Mouse (Mus musculus) lung, embryonic 14.5 days (tissue): ENCODE measurements around the gene Cdc7. TPM values are rescaled to one million over a fixed set of nuclear protein-coding genes. Genes with fewer than 3 reads are reported as not detected.

Source experiments
- ATAC-seq: fragments of 200-750 bp; cut with Nextera tagmentation; 2 replicates; pipeline ENCODE4 v1.8.0; 2017; ENCODE audit warnings: mild to moderate bottlenecking, moderate TSS enrichment, moderate library complexity; ENCODE audit not compliant: insufficient read depth
- DNase-seq: peaks from one replicate; pipeline ENCODE4 v3.0.0-alpha.2; 2015
- H3K27ac ChIP-seq: fragments of 300-500 bp; sonication (generic); 2 replicates; pipeline ENCODE4 v1.5.1; 2014; ENCODE audit warnings: low read depth, mild to moderate bottlenecking, moderate library complexity
- H3K27me3 ChIP-seq: fragments of 300-500 bp; sonication (generic); 2 replicates; pipeline ENCODE4 v1.6.1; 2014; ENCODE audit warnings: low read length, control low read depth; ENCODE audit not compliant: insufficient read depth
- H3K36me3 ChIP-seq: fragments of 300-500 bp; sonication (generic); 2 replicates; pipeline ENCODE4 v1.6.1; 2014; ENCODE audit warnings: control low read depth; ENCODE audit not compliant: insufficient read depth
- H3K4me1 ChIP-seq: fragments of 300-500 bp; sonication (generic); 2 replicates; pipeline ENCODE4 v1.6.1; 2014; ENCODE audit warnings: antibody characterized with exemption, control low read depth; ENCODE audit not compliant: insufficient read depth
- H3K4me2 ChIP-seq: fragments of 300-500 bp; sonication (generic); 2 replicates; pipeline ENCODE4 v1.6.1; 2014; ENCODE audit warnings: mild to moderate bottlenecking
- H3K4me3 ChIP-seq: fragments of 300-500 bp; sonication (generic); 2 replicates; pipeline ENCODE4 v1.5.1; 2014; ENCODE audit warnings: low read depth, low read length
- H3K9ac ChIP-seq: fragments of 300-500 bp; sonication (generic); 2 replicates; pipeline ENCODE4 v1.6.1; 2014
- H3K9me3 ChIP-seq: fragments of 300-500 bp; sonication (generic); 2 replicates; pipeline ENCODE4 v1.6.1; 2016; ENCODE audit warnings: low read depth, low read length, control low read depth
- CTCF ChIP-seq: IDR thresholded peaks from 2 replicates; pipeline ENCODE4 v1.5.1; 2016; ENCODE audit warnings: antibody characterized with exemption, low read depth
- WGBS: fragments of 180-500 bp; shearing (Covaris S2); extraction: QIAGEN DNeasy Blood & Tissue Kit; methylation state at CpG from one replicate; pipeline ENCODE4 v1.1.7; 2014; 5-methylcytosine and 5-hydroxymethylcytosine counted together
- polyA plus RNA-seq: library from polyadenylated mRNA; unstranded; fragments of >200 nt; fragmentation: Nextera tagmentation; extraction: Ambion mirVana; gene quantifications from 2 replicates; pipeline ENCODE4 v1.2.1, GENCODE M21; 2014

Gene Cdc7
- polyA plus RNA-seq, 1 experiment from 2014 or later = 56.6 TPM

DNA sequence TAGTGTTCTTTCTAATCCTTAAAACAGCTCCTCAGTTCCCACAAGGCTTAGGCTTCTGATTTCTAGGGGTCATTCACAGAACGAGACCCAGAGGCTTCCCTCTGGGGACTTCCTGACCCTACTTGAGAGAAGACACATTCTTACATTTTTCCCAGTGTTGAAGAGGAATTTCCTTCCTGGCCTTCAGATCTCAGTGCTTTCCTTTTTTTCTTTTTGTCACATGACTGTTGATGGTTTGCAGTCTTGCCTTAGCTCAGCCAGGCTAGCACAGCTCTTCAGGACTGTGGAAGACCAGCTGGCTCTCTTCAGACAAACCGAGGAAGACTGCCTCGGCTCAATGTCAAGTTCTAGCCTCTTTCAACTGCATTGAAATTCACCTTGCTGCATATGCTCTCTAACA is 7.7 kb upstream of the Cdc7 start:
- Histone ChIP-seq H3K4me2 (no peak overlapping the region), H3K27me3 (no peaks in the 10 kb centered on the region), H3K4me3 (no peak overlapping the region), H3K36me3 (no peaks in the 10 kb centered on the region), H3K4me1 (peaks cover 3% of the 10 kb centered on the region; the same call in 1 of the 2 replicates), H3K9me3 (no peaks in the 10 kb centered on the region), H3K9ac (no peak overlapping the region), H3K27ac (no peak overlapping the region; the same call in 1 of the 2 replicates)
- peak; percentile 68 for ATAC-seq
- WGBS = 30% methylated on average over 3 of the region's 3 CpGs
- peak; percentile 53 for DNase-seq
- no peak for TF ChIP-seq CTCF

DNA sequence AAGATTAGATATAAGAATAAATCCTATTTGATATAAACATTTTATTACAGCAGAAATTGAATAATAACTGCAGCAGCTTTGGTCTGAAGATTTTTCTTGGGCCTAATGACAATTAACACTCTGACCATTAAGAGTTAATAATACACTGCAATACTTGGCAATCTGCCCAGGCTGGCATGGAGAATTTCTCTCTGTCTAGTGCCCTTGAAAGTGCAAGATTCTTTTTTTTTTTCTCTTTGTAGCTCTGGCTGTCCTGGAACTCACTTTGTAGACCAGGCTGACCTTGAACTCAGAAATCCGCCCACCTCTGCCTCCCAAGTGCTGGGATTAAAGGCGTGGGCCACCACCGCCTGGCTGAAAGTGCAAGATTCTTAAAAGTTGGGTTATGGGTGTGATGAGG is 5.1 kb upstream of the Cdc7 start:
- Histone ChIP-seq H3K36me3 (no peaks in the 10 kb centered on the region), H3K4me1 (peaks cover 3% of the 10 kb centered on the region; the same call in 1 of the 2 replicates), H3K27me3 (no peaks in the 10 kb centered on the region), H3K4me3 (no peak overlapping the region), H3K9ac (no peak overlapping the region), H3K9me3 (no peaks in the 10 kb centered on the region), H3K27ac (no peak overlapping the region), H3K4me2 (no peak overlapping the region)
- WGBS = 63% methylated on average over 3 of the region's 3 CpGs
- TF ChIP-seq CTCF = no peak
- ATAC-seq (no peak), DNase-seq (peak; percentile 77)

DNA sequence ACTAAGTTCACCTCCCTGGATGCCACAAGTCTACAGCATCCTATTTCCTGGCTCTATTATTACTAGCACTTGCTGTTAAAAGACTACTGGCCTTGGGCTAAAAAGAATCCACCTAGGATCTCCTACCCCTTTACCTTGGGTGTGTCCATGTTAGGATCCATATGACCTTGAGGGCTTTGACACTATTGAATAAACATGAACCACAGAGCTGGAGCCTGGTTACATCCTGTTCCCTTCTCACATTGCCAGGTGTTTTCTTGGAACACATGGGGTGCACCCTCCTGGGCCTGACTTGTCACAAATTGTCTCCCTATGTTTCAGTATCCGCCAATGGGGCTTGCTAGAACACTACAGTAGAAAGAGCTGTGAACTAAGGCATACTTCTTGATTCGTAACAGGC is 3.7 kb upstream of the Cdc7 start:
- ATAC-seq = no peak
- DNase-seq = no peak

DNA sequence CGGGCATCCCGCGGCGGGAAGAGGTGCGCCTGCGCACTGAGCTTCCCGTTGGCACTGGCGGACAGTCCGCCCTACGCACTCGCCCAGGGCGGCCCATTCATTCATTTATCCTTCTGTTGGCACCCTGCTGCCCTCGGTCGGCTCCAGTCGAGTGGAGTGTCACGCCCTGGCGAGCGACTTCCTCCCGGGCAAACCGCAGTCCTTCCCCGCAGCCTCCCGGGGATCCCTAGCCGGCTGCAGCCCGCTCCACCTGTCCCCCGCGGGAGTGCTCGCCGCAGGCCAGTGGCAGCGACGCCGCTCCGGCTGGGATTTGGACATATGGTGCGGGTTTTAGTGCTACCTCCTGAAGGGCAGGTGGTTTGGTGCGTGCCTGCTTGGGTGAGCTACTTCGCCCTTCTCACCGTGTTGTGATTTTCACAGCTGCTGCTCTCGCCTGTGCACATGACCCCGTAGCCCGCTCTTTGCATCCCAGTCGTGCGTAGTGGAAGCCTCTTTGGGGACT is 442 bp downstream of the Cdc7 start:
- WGBS = under 1% methylated on average over 41 of the region's 41 CpGs
- TF ChIP-seq CTCF = no peak
- no peak for DNase-seq

More for the DNA sequence above, 3.7 kb upstream of the Cdc7 start:
- Histone ChIP-seq H3K27ac (no peak overlapping the region), H3K4me3 (no peak overlapping the region), H3K36me3 (no peaks in the 10 kb centered on the region), H3K27me3 (no peaks in the 10 kb centered on the region), H3K9ac (no peak overlapping the region), H3K9me3 (no peaks in the 10 kb centered on the region), H3K4me1 (peaks cover 6% of the 10 kb centered on the region; the same call in 1 of the 2 replicates), H3K4me2 (no peak overlapping the region)
- 72% methylated on average over 2 of the region's 2 CpGs for WGBS
- TF ChIP-seq CTCF = no peak

DNA sequence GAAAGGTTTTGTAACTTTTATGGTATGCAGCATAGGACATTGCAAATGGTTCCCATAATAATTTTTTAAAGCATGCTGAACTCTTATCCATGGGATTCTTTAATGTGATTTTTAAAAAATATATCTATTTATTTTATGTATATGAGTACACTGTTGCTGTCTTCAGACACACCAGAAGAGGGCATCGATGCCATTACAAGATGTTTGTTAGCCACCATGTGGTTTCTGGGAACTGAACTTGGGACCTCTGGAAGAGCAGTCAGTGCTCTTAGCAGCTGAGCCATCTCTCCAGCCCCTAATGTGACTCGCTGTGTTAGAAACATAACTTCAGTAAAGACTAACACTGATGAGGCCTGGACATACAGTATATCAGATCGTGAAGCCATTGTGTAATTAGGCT is 2.3 kb downstream of the Cdc7 start:
- peaks cover 43% of the 10 kb centered on the region for H3K36me3 ChIP-seq
- H3K9me3 ChIP-seq = no peaks in the 10 kb centered on the region
- H3K9ac ChIP-seq = no peak overlapping the region
- no peak overlapping the region for H3K27ac ChIP-seq
- DNase-seq (peak; percentile 27), ATAC-seq (no peak)
- 0 out of 2 replicates have a peak, but pooled peaks cover 5% of the 10 kb centered on the region for H3K4me1 ChIP-seq
- no peak for TF ChIP-seq CTCF
- no peaks in the 10 kb centered on the region for H3K27me3 ChIP-seq
- 74% methylated on average over 3 of the region's 3 CpGs for WGBS
- no peak overlapping the region for H3K4me2 ChIP-seq
- H3K4me3 ChIP-seq = no peak overlapping the region

More for the DNA sequence above, 442 bp downstream of the Cdc7 start:
- Histone ChIP-seq H3K4me2 (peak overlapping the region; percentile 85), H3K4me1 (0 out of 2 replicates have a peak, but pooled peaks cover 5% of the 10 kb centered on the region), H3K36me3 (peaks cover 24% of the 10 kb centered on the region), H3K4me3 (peak overlapping the region; percentile 77), H3K27me3 (no peaks in the 10 kb centered on the region), H3K9ac (peak overlapping the region; percentile 76), H3K27ac (peak overlapping the region; percentile 58), H3K9me3 (no peaks in the 10 kb centered on the region)
- ATAC-seq = peak; percentile 84

DNA sequence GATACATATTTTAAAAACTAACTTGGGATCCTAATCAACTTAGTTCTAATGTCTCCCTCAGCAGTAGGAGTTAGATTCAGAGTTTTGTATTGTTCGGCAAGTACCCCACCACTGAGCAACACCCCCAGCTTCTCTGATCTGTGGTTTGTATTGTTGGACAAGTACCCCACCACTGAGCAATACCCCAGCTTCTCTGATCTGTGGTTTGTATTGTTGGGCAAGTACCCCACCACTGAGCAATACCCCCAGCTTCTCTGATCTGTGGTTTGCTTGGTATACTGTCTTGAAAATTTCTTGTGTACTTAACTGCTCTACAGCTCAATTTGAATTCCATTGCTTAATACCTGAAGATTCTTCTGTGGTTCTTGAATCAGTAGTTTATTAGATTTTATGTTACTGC is 3.5 kb downstream of the Cdc7 start:
- no peaks in the 10 kb centered on the region for H3K9me3 ChIP-seq
- H3K9ac ChIP-seq = no peak overlapping the region
- H3K27ac ChIP-seq = no peak overlapping the region
- H3K4me1 ChIP-seq = 0 out of 2 replicates have a peak, but pooled peaks cover 5% of the 10 kb centered on the region
- no peak for ATAC-seq
- no peak for TF ChIP-seq CTCF
- no peak overlapping the region for H3K4me2 ChIP-seq
- 95% methylated on average over 1 of the region's 1 CpGs for WGBS
- peaks cover 51% of the 10 kb centered on the region for H3K36me3 ChIP-seq
- no peak overlapping the region for H3K4me3 ChIP-seq
- H3K27me3 ChIP-seq = no peaks in the 10 kb centered on the region
- no peak for DNase-seq

DNA sequence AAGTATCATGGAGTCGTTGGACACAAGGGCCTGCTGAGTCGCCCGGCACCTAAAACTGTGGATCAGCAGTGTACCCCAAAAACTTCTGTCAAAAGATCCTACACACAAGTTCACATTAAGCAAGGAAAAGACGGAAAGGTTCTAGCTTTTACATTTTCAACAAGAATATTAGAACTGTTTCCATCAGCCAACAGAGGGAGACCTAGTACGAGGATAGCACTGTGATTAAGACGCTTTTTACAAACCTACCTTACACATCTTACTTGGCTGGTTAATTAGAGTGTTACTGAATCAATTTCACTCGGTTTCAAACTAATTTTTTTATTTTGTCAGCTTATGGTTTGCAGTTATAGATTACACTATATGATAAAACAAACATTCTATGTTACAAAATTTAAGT is 9.8 kb downstream of the Cdc7 start:
- Histone ChIP-seq H3K9me3 (no peaks in the 10 kb centered on the region), H3K4me2 (no peak overlapping the region), H3K27me3 (no peaks in the 10 kb centered on the region), H3K4me3 (no peak overlapping the region), H3K4me1 (no peaks in the 10 kb centered on the region), H3K27ac (no peak overlapping the region), H3K36me3 (peaks cover 93% of the 10 kb centered on the region), H3K9ac (no peak overlapping the region)
- no peak for ATAC-seq
- no peak for DNase-seq
- 84% methylated on average over 7 of the region's 7 CpGs for WGBS
- TF ChIP-seq CTCF = peak; percentile 8; the same call in 1 of the 2 replicates

DNA sequence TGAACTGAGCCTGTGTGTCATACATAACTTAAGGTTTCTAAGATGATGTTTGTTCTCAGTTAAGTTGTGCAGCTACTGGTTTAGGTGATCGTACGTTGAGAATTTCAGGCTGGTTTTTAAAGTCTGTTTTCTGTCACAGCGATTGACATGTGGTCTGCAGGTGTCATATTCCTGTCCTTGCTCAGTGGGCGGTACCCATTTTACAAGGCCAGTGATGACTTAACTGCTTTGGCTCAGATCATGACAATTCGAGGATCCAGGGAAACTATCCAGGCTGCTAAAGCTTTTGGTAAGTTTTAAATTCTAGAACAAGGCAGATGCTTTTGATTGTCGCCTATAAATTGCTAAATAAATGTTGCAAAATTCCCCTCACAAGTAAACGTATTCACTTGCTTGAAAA is 15.0 kb downstream of the Cdc7 start:
- peaks cover 90% of the 10 kb centered on the region for H3K36me3 ChIP-seq
- TF ChIP-seq CTCF = no peak
- 76% methylated on average over 7 of the region's 7 CpGs for WGBS
- H3K27me3 ChIP-seq = no peaks in the 10 kb centered on the region
- H3K4me2 ChIP-seq = no peak overlapping the region
- no peak for ATAC-seq
- H3K4me1 ChIP-seq = no peaks in the 10 kb centered on the region
- H3K9ac ChIP-seq = no peak overlapping the region
- H3K9me3 ChIP-seq = no peaks in the 10 kb centered on the region
- no peak for DNase-seq
- no peak overlapping the region for H3K4me3 ChIP-seq
- H3K27ac ChIP-seq = no peak overlapping the region
